In genomic region chr19:31260494-31260893, GRCm38 (mm10) we compare ENCODE assay signal across 31 mouse cellular contexts.
DNase-seq lines count a peak whose midpoint lies in the region; ATAC-seq and TF ChIP-seq lines count a peak whose summit lies in the region.
"Had no signal": no experiment of that assay in that cellular context is flagged by ENCODE, and none has a peak within 500 bp of the region (broad histone marks: within the 10 kb centered on the region; RNA-seq: fewer than 3 reads in every experiment).

No protein-coding gene starts in this region.

- H3K9ac ChIP-seq in intestine, embryonic 15.5 days: no peak overlapping the region
- H3K9ac ChIP-seq in intestine, postnatal 0 days (ENCODE audit: low read depth, low read length): no peak overlapping the region
- H3K9ac ChIP-seq in lung, embryonic 15.5 days: no peak overlapping the region
- no peak overlapping the region for H3K9ac ChIP-seq in embryonic facial prominence, embryonic 14.5 days (ENCODE audit: low read depth, low read length)
- H3K9ac ChIP-seq: forebrain, postnatal 0 days; heart, embryonic 12.5 days; heart, embryonic 15.5 days; hindbrain, embryonic 14.5 days had no signal

- H3K9me3 ChIP-seq in intestine, embryonic 15.5 days: no peaks in the 10 kb centered on the region
- H3K9me3 ChIP-seq in intestine, postnatal 0 days (ENCODE audit: control insufficient read depth): no peaks in the 10 kb centered on the region
- no peaks in the 10 kb centered on the region for H3K9me3 ChIP-seq in lung, embryonic 15.5 days
- H3K9me3 ChIP-seq in embryonic facial prominence, embryonic 14.5 days (ENCODE audit: control insufficient read depth, low read length): no peaks in the 10 kb centered on the region
- H3K9me3 ChIP-seq: G1E; heart, embryonic 12.5 days; heart, embryonic 15.5 days had no signal

- DNase-seq in lung, postnatal 4 days: no peak
- DNase-seq in Muller cell, postnatal 12 days (ENCODE audit: inconsistent ontology term): peak; percentile 41
- peak; percentile 79 for DNase-seq in embryonic facial prominence, embryonic 14.5 days (ENCODE audit: low spot score)
- no peak for DNase-seq in heart, postnatal 4 days
- DNase-seq: adrenal gland, adult 8-10 months; adrenal gland, postnatal 25 days; B cell, adult 2 months; cerebellum, adult 11-12 months; cerebellum, adult 8-10 months; cerebellum, postnatal 10 days; cerebellum, postnatal 36 days; embryo, embryonic 11 days; forebrain, postnatal 0 days; gastrocnemius, adult 2 months; gastrocnemius, postnatal 14 days; heart, adult 18-20 months; heart, postnatal 10 days; heart, postnatal 36 days had no signal

- no peak overlapping the region for H3K27ac ChIP-seq in intestine, embryonic 15.5 days
- no peak overlapping the region for H3K27ac ChIP-seq in intestine, postnatal 0 days (ENCODE audit: low read depth, low read length)
- peak overlapping the region; percentile 24; the same call in 1 of the 2 replicates for H3K27ac ChIP-seq in lung, embryonic 15.5 days
- no peak overlapping the region for H3K27ac ChIP-seq in embryonic facial prominence, embryonic 14.5 days (replicated peaks; ENCODE audit: low read depth, low read length)
- H3K27ac ChIP-seq: gastrocnemius, adult 2 months; heart, embryonic 15.5 days; hindbrain, embryonic 14.5 days; hindbrain, postnatal 0 days had no signal

- H3K4me3 ChIP-seq in intestine, embryonic 15.5 days (replicated peaks): no peak overlapping the region
- no peak overlapping the region for H3K4me3 ChIP-seq in intestine, postnatal 0 days (ENCODE audit: low read depth, low read length)
- no peak overlapping the region for H3K4me3 ChIP-seq in lung, embryonic 15.5 days
- H3K4me3 ChIP-seq in embryonic facial prominence, embryonic 14.5 days (ENCODE audit: low read depth, low read length): no peak overlapping the region
- H3K4me3 ChIP-seq: gastrocnemius, adult 2 months; heart, embryonic 12.5 days; heart, embryonic 15.5 days had no signal

- H3K4me1 ChIP-seq in intestine, embryonic 15.5 days (replicated peaks): no peaks in the 10 kb centered on the region
- H3K4me1 ChIP-seq in intestine, postnatal 0 days (replicated peaks; ENCODE audit: control insufficient read depth, insufficient read depth, low read length): no peaks in the 10 kb centered on the region
- peaks cover 19% of the 10 kb centered on the region for H3K4me1 ChIP-seq in lung, embryonic 15.5 days
- peaks cover 3% of the 10 kb centered on the region; the same call in 1 of the 2 replicates for H3K4me1 ChIP-seq in embryonic facial prominence, embryonic 14.5 days (ENCODE audit: control insufficient read depth, insufficient read depth, low read length)
- H3K4me1 ChIP-seq: heart, embryonic 12.5 days; heart, embryonic 15.5 days had no signal

- no peaks in the 10 kb centered on the region for H3K36me3 ChIP-seq in intestine, embryonic 15.5 days
- no peaks in the 10 kb centered on the region for H3K36me3 ChIP-seq in intestine, postnatal 0 days (ENCODE audit: control insufficient read depth, insufficient read depth)
- H3K36me3 ChIP-seq in lung, embryonic 15.5 days: no peaks in the 10 kb centered on the region
- no peaks in the 10 kb centered on the region for H3K36me3 ChIP-seq in embryonic facial prominence, embryonic 14.5 days (ENCODE audit: control insufficient read depth, insufficient read depth, low read length)
- H3K36me3 ChIP-seq: G1E; heart, embryonic 12.5 days; heart, embryonic 15.5 days had no signal

- TF ChIP-seq CTCF in intestine, postnatal 0 days (IDR thresholded peaks at IDR 0.05; ENCODE audit: low read depth): no peak

- no peaks in the 10 kb centered on the region for H3K27me3 ChIP-seq in intestine, embryonic 15.5 days (replicated peaks)
- H3K27me3 ChIP-seq in intestine, postnatal 0 days (replicated peaks; ENCODE audit: control insufficient read depth, insufficient read depth, low read length): no peaks in the 10 kb centered on the region
- H3K27me3 ChIP-seq in lung, embryonic 15.5 days: no peaks in the 10 kb centered on the region
- no peaks in the 10 kb centered on the region for H3K27me3 ChIP-seq in embryonic facial prominence, embryonic 14.5 days (replicated peaks; ENCODE audit: control insufficient read depth, insufficient read depth, low read length)
- H3K27me3 ChIP-seq: CH12.LX; heart, embryonic 12.5 days; heart, embryonic 15.5 days had no signal

- peak; percentile 43; the same call in 1 of the 2 replicates for ATAC-seq in intestine, embryonic 15.5 days
- ATAC-seq in intestine, postnatal 0 days: no peak
- peak; percentile 72; the same call in 1 of the 2 replicates for ATAC-seq in lung, embryonic 15.5 days (ENCODE audit: borderline replicate concordance, extremely low read depth, low FRiP score, low TSS enrichment)
- no peak; the same call in 1 of the 2 replicates for ATAC-seq in embryonic facial prominence, embryonic 14.5 days (ENCODE audit: low read depth)
- ATAC-seq in erythroblast, adult 5-6 weeks (replicated peaks; ENCODE audit: low FRiP score, poor library complexity, severe bottlenecking): no peak
- ATAC-seq: activated CD4-positive, CD25-positive, alpha-beta regulatory T cell, adult 4 months; forebrain, embryonic 14.5 days; forebrain, postnatal 0 days; hindbrain, postnatal 0 days; inflammation-experienced regulatory T-cells, adult 6 months had no signal

- no peak overlapping the region for H3K4me2 ChIP-seq in intestine, embryonic 15.5 days (replicated peaks)
- H3K4me2 ChIP-seq in intestine, postnatal 0 days (replicated peaks; ENCODE audit: low read depth): no peak overlapping the region
- H3K4me2 ChIP-seq in lung, embryonic 15.5 days: no peak overlapping the region
- H3K4me2 ChIP-seq in embryonic facial prominence, embryonic 14.5 days (ENCODE audit: low read depth, low read length): no peak overlapping the region
- H3K4me2 ChIP-seq: heart, embryonic 12.5 days; heart, embryonic 15.5 days; hindbrain, embryonic 14.5 days had no signal

Comparison
In these comparisons a context has a peak if more than half of its experiments do, and no peak if none do; other contexts are left out.
1. ATAC-seq: peak in intestine, embryonic 15.5 days (single experiment) and lung, embryonic 15.5 days (single experiment); none in intestine, postnatal 0 days (single experiment), embryonic facial prominence, embryonic 14.5 days (single experiment) and erythroblast, adult 5-6 weeks (single experiment).
2. DNase-seq: peak in Muller cell, postnatal 12 days (single experiment) and embryonic facial prominence, embryonic 14.5 days (single experiment); none in lung, postnatal 4 days (0 of 2) and heart, postnatal 4 days (single experiment).